Mouse (Mus musculus): Measurements from ENCODE around the gene Creb3l4.

The Creb3l4 gene

DNA sequence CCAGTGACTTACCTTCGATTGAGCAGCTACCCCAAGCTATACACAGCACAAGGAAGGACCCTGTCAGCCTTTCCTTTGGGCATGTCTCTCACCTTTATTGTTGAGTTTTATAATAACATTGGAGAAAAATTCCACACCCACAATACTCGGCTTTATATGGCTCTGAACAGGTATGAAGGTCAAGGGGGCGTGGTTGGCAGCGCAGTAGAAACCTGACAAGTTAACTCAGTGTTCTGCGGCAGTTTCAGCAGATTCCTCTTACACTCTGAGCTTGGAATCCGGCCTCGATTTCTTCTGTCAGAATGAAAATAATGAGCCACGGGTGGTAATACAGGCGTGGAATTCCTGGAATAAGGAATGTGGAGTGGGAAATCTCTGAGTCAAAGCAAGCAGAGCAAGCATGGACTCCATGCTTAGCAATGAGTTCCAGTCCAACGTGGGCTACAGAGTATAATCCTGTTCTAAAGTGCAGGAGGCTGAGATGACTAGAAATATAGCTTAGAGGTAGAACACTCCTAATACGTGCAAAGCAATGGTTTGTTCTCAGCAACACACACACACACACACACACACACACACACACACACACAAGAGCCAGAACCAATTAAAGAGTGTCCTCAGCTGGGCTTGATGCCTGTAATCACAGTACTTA, 52.3 kb downstream of the Creb3l4 start:
- no peak for DNase-seq (ENCODE audit: low spot score in 2 of 2)
